Mouse (Mus musculus) cortical plate, adult 2 months (tissue): ENCODE measurements at regions not wholly inside any gene's neighbourhood (a gene's known extent, or its start where the extent isn't known, plus 50 kb on each side); places are given as distances from the start of the nearest gene placed in this dataset.

Experiments
- CTCF ChIP-seq: fragments of 200-500 bp; IDR thresholded peaks from 2 replicates; pipeline ENCODE4 v1.5.1; 2011; ENCODE audit warnings: mild to moderate bottlenecking, control low read depth, low read length; ENCODE audit not compliant: insufficient read depth; ENCODE audit errors: extremely low read depth
- POLR2A ChIP-seq: fragments of 200-500 bp; IDR thresholded peaks from 2 replicates; pipeline ENCODE4 v1.6.1; 2011; ENCODE audit warnings: mild to moderate bottlenecking, low read length, control low read depth; ENCODE audit not compliant: insufficient read depth; ENCODE audit errors: extremely low read depth

- TF ChIP-seq CTCF (no peak), POLR2A (no peak)
Measured at GRCm38 (mm10) chr15:56553851-56554250, 923.6 kb downstream of the Slc22a22 start.
